Mouse (Mus musculus) stomach, embryonic 16.5 days (tissue): ENCODE results near the gene Mturn. TPM values are rescaled to one million over a fixed set of nuclear protein-coding genes. Genes with fewer than 3 reads are reported as not detected.

Experiments used
- ATAC-seq: fragments of 200-750 bp; cut with Nextera tagmentation; 2 replicates; pipeline ENCODE4 v1.8.0; 2017; ENCODE audit warnings: moderate number of reproducible peaks, moderate TSS enrichment; ENCODE audit not compliant: insufficient read depth, low FRiP score
- H3K27ac ChIP-seq: fragments of 300-500 bp; sonication (generic); 2 replicates; pipeline ENCODE4 v1.5.1; 2014; ENCODE audit warnings: low read length
- H3K27me3 ChIP-seq: fragments of 300-500 bp; sonication (generic); 2 replicates; pipeline ENCODE4 v1.6.1; 2014; ENCODE audit warnings: low read length, control low read depth, mixed read lengths; ENCODE audit not compliant: control insufficient read depth, insufficient read depth
- H3K36me3 ChIP-seq: fragments of 300-500 bp; sonication (generic); 2 replicates; pipeline ENCODE4 v1.6.1; 2014; ENCODE audit warnings: low read length; ENCODE audit not compliant: control insufficient read depth, insufficient read depth
- H3K4me1 ChIP-seq: fragments of 300-500 bp; sonication (generic); 2 replicates; pipeline ENCODE4 v1.6.1; 2014; ENCODE audit warnings: low read length, control low read depth, mixed read lengths; ENCODE audit not compliant: control insufficient read depth, insufficient read depth
- H3K4me2 ChIP-seq: fragments of 300-500 bp; sonication (generic); 2 replicates; pipeline ENCODE4 v1.6.1; 2014; ENCODE audit warnings: low read depth, low read length, mixed read lengths
- H3K4me3 ChIP-seq: fragments of 300-500 bp; sonication (generic); replicated peaks from 2 replicates; pipeline ENCODE4 v1.5.1; 2014; ENCODE audit warnings: mild to moderate bottlenecking, low read length
- H3K9ac ChIP-seq: fragments of 300-500 bp; sonication (generic); 2 replicates; pipeline ENCODE4 v1.6.1; 2014; ENCODE audit warnings: low read length
- H3K9me3 ChIP-seq: fragments of 300-500 bp; sonication (generic); replicated peaks from 2 replicates; pipeline ENCODE4 v1.6.1; 2016; ENCODE audit warnings: low read length, control low read depth; ENCODE audit not compliant: control insufficient read depth
- WGBS: fragments of 180-500 bp; shearing (Covaris S2); extraction: QIAGEN DNeasy Blood & Tissue Kit; methylation state at CpG from one replicate; pipeline ENCODE4 v1.1.7; 2014; 5-methylcytosine and 5-hydroxymethylcytosine counted together
- polyA plus RNA-seq: library from polyadenylated mRNA; unstranded; fragments of >200 nt; fragmentation: Nextera tagmentation; extraction: Ambion mirVana; gene quantifications from 2 replicates; pipeline ENCODE4 v1.2.1, GENCODE M21; 2015

Gene Mturn
- polyA plus RNA-seq, 1 experiment from 2014 or later: 9.5 TPM

GRCm38 (mm10) chr6:54719686-54720310 lies 38.4 kb downstream of the Mturn start:
- Histone ChIP-seq H3K27me3 (no peaks in the 10 kb centered on the region), H3K4me1 (peaks cover 7% of the 10 kb centered on the region; the same call in 1 of the 2 replicates), H3K4me2 (no peak overlapping the region), H3K9ac (peak overlapping the region; percentile 21; the same call in 1 of the 2 replicates), H3K4me3 (no peak overlapping the region), H3K36me3 (no peaks in the 10 kb centered on the region), H3K9me3 (no peaks in the 10 kb centered on the region), H3K27ac (no peak overlapping the region)
- no peak for ATAC-seq
- WGBS: 35% methylated on average over 12 of the region's 14 CpGs

DNA sequence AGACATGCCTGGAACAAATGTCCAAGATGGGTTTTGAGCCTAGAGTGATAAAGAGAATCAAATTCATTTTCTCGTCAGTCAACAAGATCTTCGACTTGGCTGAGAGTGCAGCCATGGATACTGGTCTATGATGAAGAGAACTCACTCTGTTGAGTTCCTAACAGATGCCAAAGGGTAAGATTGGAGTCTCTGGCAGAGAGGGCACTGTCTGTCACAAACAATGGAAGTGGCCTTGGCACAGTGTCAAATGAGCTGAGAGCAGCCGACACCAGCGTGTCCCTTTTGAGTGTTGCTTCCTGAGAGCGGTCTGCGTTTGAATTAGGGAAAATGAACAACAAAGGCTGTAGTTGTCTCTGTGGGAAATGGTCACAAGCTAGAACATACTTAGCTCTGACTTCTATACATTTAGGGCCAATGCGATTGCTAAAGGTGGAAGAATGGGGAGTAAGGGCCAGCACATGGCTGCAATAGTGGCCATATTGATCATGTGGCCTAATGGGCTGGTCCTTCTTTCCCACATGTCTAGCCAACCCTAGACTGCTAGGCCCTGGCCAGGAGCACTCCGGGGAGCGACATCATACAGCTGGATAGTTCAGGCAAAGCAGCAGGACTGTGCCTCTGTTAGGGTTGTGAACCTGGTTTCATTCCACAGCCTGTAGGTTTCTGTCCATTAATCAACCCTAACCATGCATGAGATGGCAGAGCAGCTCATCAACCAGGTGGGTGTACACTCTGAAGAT lies 39.3 kb downstream of the Mturn start:
- Histone ChIP-seq H3K9me3 (no peaks in the 10 kb centered on the region), H3K27me3 (no peaks in the 10 kb centered on the region), H3K4me2 (no peak overlapping the region), H3K27ac (no peak overlapping the region), H3K4me3 (no peak overlapping the region), H3K36me3 (no peaks in the 10 kb centered on the region), H3K4me1 (peaks cover 7% of the 10 kb centered on the region; the same call in 1 of the 2 replicates), H3K9ac (no peak overlapping the region)
- WGBS: 84% methylated on average over 9 of the region's 9 CpGs
- no peak for ATAC-seq

GRCm38 (mm10) chr6:54721252-54721635 lies 39.8 kb downstream of the Mturn start:
- H3K4me1 ChIP-seq: peaks cover 7% of the 10 kb centered on the region; the same call in 1 of the 2 replicates
- H3K36me3 ChIP-seq: no peaks in the 10 kb centered on the region
- no peak overlapping the region for H3K9ac ChIP-seq
- no peaks in the 10 kb centered on the region for H3K27me3 ChIP-seq
- ATAC-seq: no peak
- WGBS: 95% methylated on average over 4 of the region's 4 CpGs
- no peak overlapping the region for H3K27ac ChIP-seq
- no peak overlapping the region for H3K4me3 ChIP-seq
- no peaks in the 10 kb centered on the region for H3K9me3 ChIP-seq
- H3K4me2 ChIP-seq: no peak overlapping the region

- H3K9ac ChIP-seq: no peak overlapping the region
- no peaks in the 10 kb centered on the region for H3K27me3 ChIP-seq
- no peak overlapping the region for H3K4me2 ChIP-seq
- H3K36me3 ChIP-seq: no peaks in the 10 kb centered on the region
- no peak overlapping the region for H3K27ac ChIP-seq
- no peaks in the 10 kb centered on the region for H3K9me3 ChIP-seq
- H3K4me1 ChIP-seq: no peaks in the 10 kb centered on the region
- no peak for ATAC-seq
- 88% methylated on average over 6 of the region's 6 CpGs for WGBS
- no peak overlapping the region for H3K4me3 ChIP-seq
Observed at GRCm38 (mm10) chr6:54726309-54726708, 44.9 kb downstream of the Mturn start.

DNA sequence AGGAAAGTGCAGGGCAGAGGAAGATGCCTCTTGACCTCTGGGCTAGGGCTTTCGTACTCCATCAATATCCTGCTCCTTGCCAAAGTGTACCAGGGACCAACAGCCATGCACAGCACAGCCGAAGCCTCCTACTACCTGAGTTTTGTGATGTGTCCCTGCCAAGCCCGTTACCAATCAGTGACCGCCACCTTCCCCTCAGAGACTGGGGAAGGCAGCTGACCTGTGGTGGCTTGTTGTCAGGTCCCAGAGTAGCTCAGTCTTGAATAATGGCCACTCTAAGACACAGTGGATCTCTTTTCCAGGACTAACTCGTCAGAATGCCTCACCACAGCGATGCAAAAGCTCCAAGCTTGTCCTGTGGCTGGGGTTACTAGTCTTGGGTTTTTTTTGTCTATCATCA lies 45.4 kb downstream of the Mturn start:
- H3K9ac ChIP-seq: no peak overlapping the region
- no peaks in the 10 kb centered on the region for H3K9me3 ChIP-seq
- H3K4me2 ChIP-seq: no peak overlapping the region
- no peak for ATAC-seq
- no peak overlapping the region for H3K27ac ChIP-seq
- WGBS: 78% methylated on average over 6 of the region's 6 CpGs
- H3K4me1 ChIP-seq: no peaks in the 10 kb centered on the region
- H3K4me3 ChIP-seq: no peak overlapping the region
- H3K36me3 ChIP-seq: no peaks in the 10 kb centered on the region
- no peaks in the 10 kb centered on the region for H3K27me3 ChIP-seq

DNA sequence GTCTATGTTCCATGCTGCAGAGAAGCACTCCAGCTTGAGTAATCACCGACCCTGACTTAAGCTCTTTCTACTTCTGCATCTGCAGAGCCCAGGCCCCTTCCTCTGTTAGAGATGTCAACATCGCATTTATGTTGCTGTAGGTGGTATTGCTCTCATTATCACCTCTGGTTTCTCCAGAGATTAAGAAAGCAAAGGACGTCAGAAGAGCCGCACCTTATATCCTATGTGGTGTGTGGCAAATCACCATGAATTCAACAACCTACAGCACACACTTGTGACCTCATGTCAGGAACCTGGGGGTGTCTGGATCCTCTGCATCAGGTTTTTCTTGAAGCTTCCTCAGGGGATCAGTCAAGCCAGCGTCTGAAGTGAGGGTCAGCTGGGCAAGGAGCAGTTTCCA lies 46.0 kb downstream of the Mturn start:
- Histone ChIP-seq H3K4me2 (no peak overlapping the region), H3K9me3 (no peaks in the 10 kb centered on the region), H3K27me3 (no peaks in the 10 kb centered on the region), H3K9ac (no peak overlapping the region), H3K36me3 (no peaks in the 10 kb centered on the region), H3K4me1 (no peaks in the 10 kb centered on the region), H3K4me3 (no peak overlapping the region), H3K27ac (no peak overlapping the region)
- WGBS: 74% methylated on average over 5 of the region's 5 CpGs
- ATAC-seq: no peak

DNA sequence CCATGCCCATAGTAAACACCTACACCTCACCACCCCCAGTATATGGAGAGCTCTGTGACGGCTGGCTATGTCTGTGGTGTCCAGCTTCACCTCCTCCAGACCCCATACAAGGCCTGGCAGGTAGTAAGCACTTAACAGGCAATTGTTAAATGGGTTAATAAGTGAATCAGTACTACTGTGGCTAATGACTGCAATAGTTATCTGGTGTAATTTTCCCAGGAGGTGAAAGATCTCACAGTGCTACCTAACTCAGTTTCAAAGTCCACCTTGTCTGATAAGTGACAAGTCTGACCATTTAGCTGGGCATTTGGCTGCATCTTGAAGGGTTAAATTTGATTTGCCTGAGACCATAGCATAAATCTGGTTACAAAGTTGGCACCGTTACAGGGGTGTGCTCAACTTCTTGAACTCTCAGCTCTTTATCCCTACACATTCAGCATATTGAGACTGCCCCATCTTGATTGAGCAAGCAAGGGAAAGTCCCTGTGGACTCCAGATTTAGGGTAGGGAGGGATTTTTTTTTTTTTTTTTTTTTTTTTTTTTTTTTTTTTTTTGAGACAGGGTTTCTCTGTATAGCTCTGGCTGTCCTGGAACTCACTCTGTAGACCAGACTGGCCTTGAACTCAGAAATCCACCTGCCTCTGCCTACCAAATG lies 48.2 kb downstream of the Mturn start:
- Histone ChIP-seq H3K4me3 (no peak overlapping the region), H3K4me1 (no peaks in the 10 kb centered on the region), H3K36me3 (no peaks in the 10 kb centered on the region), H3K9ac (no peak overlapping the region), H3K27me3 (no peaks in the 10 kb centered on the region), H3K27ac (no peak overlapping the region), H3K9me3 (no peaks in the 10 kb centered on the region), H3K4me2 (no peak overlapping the region)
- WGBS: 74% methylated on average over 2 of the region's 2 CpGs
- no peak for ATAC-seq

DNA sequence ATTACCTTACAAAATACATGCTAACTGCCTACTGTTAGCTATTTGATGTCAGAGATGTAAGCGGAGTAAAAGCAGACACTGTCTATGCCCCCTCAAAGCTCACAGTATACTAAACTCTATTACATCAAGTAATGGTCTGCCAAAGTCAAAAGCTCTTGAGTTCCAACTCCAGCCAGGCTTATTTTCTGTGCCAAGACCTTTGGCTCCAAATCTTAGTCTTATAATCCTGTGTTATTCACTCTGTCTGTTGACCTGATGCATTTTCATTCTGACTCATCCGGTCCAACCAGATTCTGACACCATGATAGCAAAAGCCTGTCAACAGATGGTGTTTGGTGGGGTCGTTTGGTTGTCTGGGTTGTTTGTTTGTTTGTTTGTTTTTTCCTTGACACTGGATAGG lies 50.3 kb downstream of the Mturn start:
- WGBS: 67% methylated on average over 3 of the region's 3 CpGs
- Histone ChIP-seq H3K4me1 (no peaks in the 10 kb centered on the region), H3K9ac (no peak overlapping the region), H3K36me3 (no peaks in the 10 kb centered on the region), H3K4me2 (no peak overlapping the region), H3K27me3 (no peaks in the 10 kb centered on the region), H3K27ac (no peak overlapping the region), H3K4me3 (no peak overlapping the region), H3K9me3 (no peaks in the 10 kb centered on the region)
- no peak for ATAC-seq

GRCm38 (mm10) chr6:54732721-54733120 lies 51.3 kb downstream of the Mturn start:
- no peaks in the 10 kb centered on the region for H3K36me3 ChIP-seq
- no peak overlapping the region for H3K27ac ChIP-seq
- no peak overlapping the region for H3K4me3 ChIP-seq
- H3K4me1 ChIP-seq: no peaks in the 10 kb centered on the region
- no peaks in the 10 kb centered on the region for H3K9me3 ChIP-seq
- WGBS: 54% methylated on average over 7 of the region's 7 CpGs
- no peak for ATAC-seq
- no peak overlapping the region for H3K9ac ChIP-seq
- H3K27me3 ChIP-seq: no peaks in the 10 kb centered on the region
- no peak overlapping the region for H3K4me2 ChIP-seq
